34 mouse cellular contexts compared by ENCODE assay signal in genomic region chr12:31462615-31463014, GRCm38 (mm10).
"Had no signal": no experiment of that assay in that cellular context is flagged by ENCODE, and none has a peak within 500 bp of the region (broad histone marks: within the 10 kb centered on the region; RNA-seq: fewer than 3 reads in every experiment).

No protein-coding gene starts in this region.

- H3K9me3 ChIP-seq: heart, embryonic 10.5 days; heart, embryonic 12.5 days; heart, embryonic 13.5 days; heart, embryonic 15.5 days; hindbrain, embryonic 12.5 days; hindbrain, embryonic 13.5 days; hindbrain, embryonic 15.5 days; kidney, embryonic 15.5 days had no signal

- H3K9ac ChIP-seq: heart, embryonic 12.5 days; heart, embryonic 13.5 days; heart, embryonic 15.5 days; hindbrain, embryonic 12.5 days; hindbrain, embryonic 13.5 days; hindbrain, embryonic 14.5 days; hindbrain, embryonic 15.5 days; kidney, embryonic 15.5 days had no signal

- DNase-seq: heart, postnatal 10 days; heart, postnatal 14 days; heart, postnatal 36 days; heart, postnatal 4 days; kidney, adult 11 months; kidney, adult 18-20 months; kidney, adult 2 months; kidney, adult 8-10 months; kidney, adult 9 months; kidney, postnatal 10 days; kidney, postnatal 14 days; kidney, postnatal 25 days; kidney, postnatal 36 days; kidney, postnatal 4 days; layer of hippocampus, adult 9-11 months; layer of hippocampus, postnatal 36 days had no signal

- H3K36me3 ChIP-seq: heart, embryonic 10.5 days; heart, embryonic 12.5 days; heart, embryonic 13.5 days; heart, embryonic 15.5 days; hindbrain, embryonic 10.5 days; hindbrain, embryonic 12.5 days; hindbrain, embryonic 13.5 days; hindbrain, embryonic 15.5 days; kidney, embryonic 15.5 days had no signal

- H3K27me3 ChIP-seq: heart, embryonic 12.5 days; heart, embryonic 13.5 days; heart, embryonic 15.5 days; hindbrain, embryonic 12.5 days; hindbrain, embryonic 13.5 days; hindbrain, embryonic 15.5 days; kidney, embryonic 15.5 days had no signal

- H3K4me2 ChIP-seq: heart, embryonic 11.5 days; heart, embryonic 12.5 days; heart, embryonic 13.5 days; heart, embryonic 15.5 days; hindbrain, embryonic 12.5 days; hindbrain, embryonic 13.5 days; hindbrain, embryonic 14.5 days; hindbrain, embryonic 15.5 days; kidney, embryonic 15.5 days had no signal

- H3K4me1 ChIP-seq: heart, embryonic 15.5 days; hindbrain, embryonic 10.5 days; hindbrain, embryonic 12.5 days; hindbrain, embryonic 13.5 days; hindbrain, embryonic 15.5 days; kidney, embryonic 15.5 days had no signal

- H3K4me3 ChIP-seq: heart, embryonic 10.5 days; heart, embryonic 12.5 days; heart, embryonic 13.5 days; heart, embryonic 15.5 days; hindbrain, embryonic 10.5 days; hindbrain, embryonic 12.5 days; hindbrain, embryonic 13.5 days; hindbrain, embryonic 15.5 days; kidney, embryonic 15.5 days; layer of hippocampus, adult 2 months; left cerebral cortex, adult 2 months had no signal

- ATAC-seq: hindbrain, embryonic 16.5 days; hindbrain, postnatal 0 days; inflammation-experienced regulatory T-cells, adult 6 months; intestine, embryonic 16.5 days had no signal

- H3K27ac ChIP-seq: heart, embryonic 10.5 days; heart, embryonic 13.5 days; heart, embryonic 15.5 days; hindbrain, embryonic 10.5 days; hindbrain, embryonic 12.5 days; hindbrain, embryonic 13.5 days; hindbrain, embryonic 14.5 days; hindbrain, embryonic 15.5 days; hindbrain, postnatal 0 days; kidney, embryonic 15.5 days; kidney, postnatal 0 days; layer of hippocampus, adult 2 months; left cerebral cortex, adult 2 months had no signal
